Mouse (Mus musculus): ENCODE data around the gene Zfp770.
A peak's percentile ranks its signal among the peaks of the same experiment; 100 is the strongest.
"Not testable (repeated sequence)": the region's sequence is repeated elsewhere in the genome, so short reads cannot be mapped to it uniquely, and the experiment has no call there.

Zfp770 gene

GRCm38 (mm10) chr2:114200932-114201559 is at the start of gene Zfp770:
TSS of gene Zfp770 (minus strand) at chr2:114201469.
- peak; percentile 75 to 84 for DNase-seq

- DNase-seq: no peak
Observed at GRCm38 (mm10) chr2:114249440-114249839, 48.2 kb upstream of the Zfp770 start.

GRCm38 (mm10) chr2:114237639-114238038 is 36.4 kb upstream of the Zfp770 start:
- no peak for DNase-seq

- no peak for DNase-seq
Observed at GRCm38 (mm10) chr2:114236566-114236965, 35.3 kb upstream of the Zfp770 start.

- no peak for DNase-seq
Observed at GRCm38 (mm10) chr2:114235584-114235983, 34.3 kb upstream of the Zfp770 start.

- no peak for DNase-seq
Observed at GRCm38 (mm10) chr2:114231248-114231647, 30.0 kb upstream of the Zfp770 start.

- DNase-seq: no peak
Observed at GRCm38 (mm10) chr2:114228672-114229071, 27.4 kb upstream of the Zfp770 start.

- no peak for DNase-seq
Observed at GRCm38 (mm10) chr2:114205036-114205435, 3.8 kb upstream of the Zfp770 start.

GRCm38 (mm10) chr2:114201574-114201973 is 305 bp upstream of the Zfp770 start:
- no peak for DNase-seq

GRCm38 (mm10) chr2:114196421-114196820 is 4.8 kb downstream of the Zfp770 start:
- no peak for DNase-seq

- DNase-seq: not testable (repeated sequence)
Observed at GRCm38 (mm10) chr2:114186924-114187323, 14.3 kb downstream of the Zfp770 start, which contains the start of gene Aqr. TSS of gene Aqr (minus strand) at chr2:114187024.

- DNase-seq: no peak
Observed at GRCm38 (mm10) chr2:114177802-114178733, 23.2 kb downstream of the Zfp770 start.

- DNase-seq: peak; percentile 83 to 92
Observed at GRCm38 (mm10) chr2:114174651-114175484, 26.4 kb downstream of the Zfp770 start.

GRCm38 (mm10) chr2:114173248-114173647 is 28.0 kb downstream of the Zfp770 start:
- no peak for DNase-seq

- no peak for DNase-seq
Observed at GRCm38 (mm10) chr2:114167837-114168236, 33.4 kb downstream of the Zfp770 start.

- no peak for DNase-seq
Observed at GRCm38 (mm10) chr2:114161978-114162377, 39.3 kb downstream of the Zfp770 start.

GRCm38 (mm10) chr2:114157345-114157744 is 43.9 kb downstream of the Zfp770 start:
- DNase-seq: no peak

GRCm38 (mm10) chr2:114156639-114157038 is 44.6 kb downstream of the Zfp770 start:
- DNase-seq: no peak

GRCm38 (mm10) chr2:114153247-114153646 is 48.0 kb downstream of the Zfp770 start:
- no peak for DNase-seq

- no peak for DNase-seq
Observed at GRCm38 (mm10) chr2:114146864-114147458, 54.3 kb downstream of the Zfp770 start.

- DNase-seq: peak in 1 of 2 experiments; percentile 56
Observed at GRCm38 (mm10) chr2:114145315-114145801, 55.9 kb downstream of the Zfp770 start.

GRCm38 (mm10) chr2:114144915-114145314 is 56.4 kb downstream of the Zfp770 start:
- no peak for DNase-seq

All from kidney, postnatal 25 days (tissue).